Mouse (Mus musculus) CD4-positive helper T cell, adult 2 months (primary cell): ENCODE measurements around the gene Gm17349.
"Not testable (repeated sequence)": the region's sequence is repeated elsewhere in the genome, so short reads cannot be mapped to it uniquely, and the experiment has no call there.

Source experiments
- DNase-seq: peaks from one replicate; pipeline ENCODE4 v3.0.0-alpha.2; 2012; ENCODE audit warnings: low read depth, missing footprints, low spot score

Gene Gm17349

GRCm38 (mm10) chr15:99717386-99718334, 12.4 kb upstream of the Gm17349 start, which contains the start of gene Gpd1:
Gene Gpd1 (plus strand): TSS chr15:99717515.
- DNase-seq: no peak

- no peak for DNase-seq
Measured at GRCm38 (mm10) chr15:99716814-99717213, 11.5 kb upstream of the Gm17349 start.

GRCm38 (mm10) chr15:99715982-99716746, 10.9 kb upstream of the Gm17349 start:
- no peak for DNase-seq

- no peak for DNase-seq
Measured at GRCm38 (mm10) chr15:99715361-99715865, 10.1 kb upstream of the Gm17349 start.

GRCm38 (mm10) chr15:99714858-99715257, 9.6 kb upstream of the Gm17349 start:
- DNase-seq: peak; percentile 71

- DNase-seq: no peak
Measured at GRCm38 (mm10) chr15:99714206-99714605, 8.9 kb upstream of the Gm17349 start.

- no peak for DNase-seq
Measured at GRCm38 (mm10) chr15:99713569-99713968, 8.3 kb upstream of the Gm17349 start.

GRCm38 (mm10) chr15:99712666-99713559, 7.6 kb upstream of the Gm17349 start:
- no peak for DNase-seq

GRCm38 (mm10) chr15:99711491-99711890, 6.2 kb upstream of the Gm17349 start:
- DNase-seq: no peak

- DNase-seq: no peak
Measured at GRCm38 (mm10) chr15:99710221-99711190, 5.2 kb upstream of the Gm17349 start.

GRCm38 (mm10) chr15:99708176-99708575, 2.9 kb upstream of the Gm17349 start:
- no peak for DNase-seq

GRCm38 (mm10) chr15:99704881-99705280, 409 bp downstream of the Gm17349 start:
- DNase-seq: no peak

GRCm38 (mm10) chr15:99704041-99704681, 1.1 kb downstream of the Gm17349 start:
- DNase-seq: no peak

- DNase-seq: no peak
Measured at GRCm38 (mm10) chr15:99703676-99704040, 1.6 kb downstream of the Gm17349 start.

- DNase-seq: peak; percentile 28
Measured at GRCm38 (mm10) chr15:99703104-99703503, 2.2 kb downstream of the Gm17349 start.

GRCm38 (mm10) chr15:99701999-99702900, 3.0 kb downstream of the Gm17349 start, which contains the start of gene Smarcd1:
Gene Smarcd1 (plus strand): TSS chr15:99702129.
- peak; percentile 91 for DNase-seq

GRCm38 (mm10) chr15:99701640-99701998, 3.7 kb downstream of the Gm17349 start:
- DNase-seq: not testable (repeated sequence)
